Mouse (Mus musculus): ENCODE measurements at regions not wholly inside any gene's neighbourhood (a gene's known extent, or its start where the extent isn't known, plus 50 kb on each side); places are given as distances from the start of the nearest gene placed in this dataset.
"Not testable (repeated sequence)": the region's sequence is repeated elsewhere in the genome, so short reads cannot be mapped to it uniquely, and the experiment has no call there.

- no peak for DNase-seq
Measured at GRCm38 (mm10) chr2:135525779-135526178, 133.0 kb upstream of the Plcb4 start.

GRCm38 (mm10) chr2:135529619-135530018 is 129.2 kb upstream of the Plcb4 start:
- no peak for DNase-seq

GRCm38 (mm10) chr2:135536303-135536871 is 122.4 kb upstream of the Plcb4 start:
- DNase-seq, result peak in 1 of 2 experiments; percentile 13

GRCm38 (mm10) chr2:135538022-135538421 is 120.8 kb upstream of the Plcb4 start:
- DNase-seq, result no peak

GRCm38 (mm10) chr2:135541058-135541457 is 117.8 kb upstream of the Plcb4 start:
- no peak for DNase-seq

GRCm38 (mm10) chr2:135541930-135542329 is 116.9 kb upstream of the Plcb4 start:
- DNase-seq, result no peak

GRCm38 (mm10) chr2:135544882-135545281 is 113.9 kb upstream of the Plcb4 start:
- DNase-seq, result no peak

- DNase-seq, result no peak
Measured at GRCm38 (mm10) chr2:135547966-135548365, 110.8 kb upstream of the Plcb4 start.

GRCm38 (mm10) chr2:135553031-135553430 is 105.8 kb upstream of the Plcb4 start:
- DNase-seq, result peak; percentile 28 to 34

- not testable (repeated sequence) for DNase-seq
Measured at GRCm38 (mm10) chr2:135558026-135558425, 100.8 kb upstream of the Plcb4 start.

GRCm38 (mm10) chr2:135559328-135559727 is 99.5 kb upstream of the Plcb4 start:
- DNase-seq, result peak in 1 of 2 experiments; percentile 26

- DNase-seq, result no peak
Measured at GRCm38 (mm10) chr2:135559933-135560710, 98.7 kb upstream of the Plcb4 start.

GRCm38 (mm10) chr2:135560856-135561255 is 98.0 kb upstream of the Plcb4 start:
- DNase-seq, result no peak

GRCm38 (mm10) chr2:135561716-135562115 is 97.1 kb upstream of the Plcb4 start:
- peak; percentile 23 to 33 for DNase-seq

- peak; percentile 86 to 90 for DNase-seq
Measured at GRCm38 (mm10) chr2:135562140-135562890, 96.5 kb upstream of the Plcb4 start.

- peak in 1 of 2 experiments; percentile 33 for DNase-seq
Measured at GRCm38 (mm10) chr2:135564231-135564630, 94.6 kb upstream of the Plcb4 start.

GRCm38 (mm10) chr2:135568350-135568749 is 90.5 kb upstream of the Plcb4 start:
- DNase-seq, result no peak

- DNase-seq, result no peak
Measured at GRCm38 (mm10) chr2:135571599-135571998, 87.2 kb upstream of the Plcb4 start.

- no peak for DNase-seq
Measured at GRCm38 (mm10) chr2:135577228-135577627, 81.6 kb upstream of the Plcb4 start.

GRCm38 (mm10) chr2:135578135-135578534 is 80.7 kb upstream of the Plcb4 start:
- peak in 1 of 2 experiments; percentile 21 for DNase-seq

GRCm38 (mm10) chr2:135579514-135579913 is 79.3 kb upstream of the Plcb4 start:
- DNase-seq, result no peak

- no peak for DNase-seq
Measured at GRCm38 (mm10) chr2:135580051-135580450, 78.8 kb upstream of the Plcb4 start.

GRCm38 (mm10) chr2:135582341-135582740 is 76.5 kb upstream of the Plcb4 start:
- no peak for DNase-seq
